Mouse (Mus musculus): ENCODE data around the gene Trappc5. TPM values are rescaled to one million over a fixed set of nuclear protein-coding genes. Genes with fewer than 3 reads are reported as not detected.

Trappc5 gene
- polyA plus RNA-seq (2012; fragmentation: generic; extraction: Trizol), result 10 to 100 TPM; 31.8 to 37.4 TPM

GRCm38 (mm10) chr8:3676131-3676992 is at the start of gene Trappc5:
TSS of gene Trappc5 (plus strand) at chr8:3676299.

DNA sequence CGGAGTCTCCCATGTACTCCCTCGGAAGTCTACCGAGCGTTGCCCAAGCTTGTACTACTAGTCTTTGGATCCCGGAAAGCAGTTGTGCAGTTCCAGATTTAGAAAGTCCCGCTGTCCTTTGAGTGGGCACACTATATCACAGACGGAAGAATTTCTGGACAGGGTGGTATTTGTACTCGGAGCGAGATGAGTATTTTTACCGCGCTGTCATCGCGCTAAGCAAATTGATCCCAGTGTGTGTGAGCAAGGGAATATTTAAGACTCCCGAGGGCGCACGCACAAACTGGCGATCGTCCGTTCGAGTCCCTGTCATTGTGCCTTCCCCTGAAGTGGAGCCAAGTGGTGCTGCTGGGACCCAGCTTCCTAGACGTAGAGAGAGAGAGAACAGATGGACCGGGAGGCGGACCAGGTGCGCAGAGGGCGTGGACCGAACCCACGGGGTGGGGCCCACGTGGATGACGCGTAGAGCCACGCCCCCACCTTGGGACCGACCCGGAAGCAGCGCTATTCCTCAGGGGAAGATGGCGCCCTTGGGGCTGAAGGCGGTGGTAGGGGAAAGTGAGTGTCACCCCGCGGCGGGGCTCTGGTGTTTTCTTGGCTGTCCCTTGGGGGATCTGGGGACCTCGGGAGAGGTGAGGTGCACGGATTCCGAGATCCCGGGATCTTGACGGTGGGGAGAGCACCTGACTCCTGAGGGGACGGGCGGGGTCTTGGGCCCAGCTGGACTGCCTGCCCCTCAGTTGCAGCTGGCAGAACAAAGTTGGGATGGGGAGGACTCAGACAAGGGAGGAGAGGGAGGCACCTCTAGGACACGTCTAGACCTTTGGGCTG is 45.2 kb upstream of the Trappc5 start, which contains the start of gene Stxbp2:
Stxbp2 (plus strand) TSS at position 309 of the 831 bp plus-strand sequence.

DNA sequence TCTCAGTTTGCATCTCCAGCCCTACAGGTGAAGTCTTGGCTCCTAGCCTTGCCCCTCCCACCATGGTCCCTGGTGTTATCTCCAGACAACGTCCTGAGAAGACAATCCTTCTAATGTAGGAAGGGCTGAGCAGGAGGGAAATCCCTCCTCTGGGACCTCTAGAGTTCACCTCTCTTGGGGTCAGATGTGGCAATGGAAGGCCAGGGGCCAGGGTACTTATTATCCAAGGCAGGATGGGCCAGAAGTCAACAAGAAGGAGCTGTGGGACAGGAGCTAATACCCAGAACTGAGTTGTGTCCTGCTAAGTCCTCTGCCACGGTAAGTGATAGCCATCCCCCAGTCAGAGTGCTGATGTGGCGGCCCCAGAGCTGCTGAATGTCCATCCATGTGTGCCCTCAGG is 20.6 kb upstream of the Trappc5 start, which contains the start of gene Retn:
Retn (plus strand) TSS at position 245 of the 400 bp plus-strand sequence.

GRCm38 (mm10) chr8:3665507-3665906 is 10.6 kb upstream of the Trappc5 start, which contains the start of gene Mcemp1:
TSS of gene Mcemp1 (plus strand) at chr8:3665754.

DNA sequence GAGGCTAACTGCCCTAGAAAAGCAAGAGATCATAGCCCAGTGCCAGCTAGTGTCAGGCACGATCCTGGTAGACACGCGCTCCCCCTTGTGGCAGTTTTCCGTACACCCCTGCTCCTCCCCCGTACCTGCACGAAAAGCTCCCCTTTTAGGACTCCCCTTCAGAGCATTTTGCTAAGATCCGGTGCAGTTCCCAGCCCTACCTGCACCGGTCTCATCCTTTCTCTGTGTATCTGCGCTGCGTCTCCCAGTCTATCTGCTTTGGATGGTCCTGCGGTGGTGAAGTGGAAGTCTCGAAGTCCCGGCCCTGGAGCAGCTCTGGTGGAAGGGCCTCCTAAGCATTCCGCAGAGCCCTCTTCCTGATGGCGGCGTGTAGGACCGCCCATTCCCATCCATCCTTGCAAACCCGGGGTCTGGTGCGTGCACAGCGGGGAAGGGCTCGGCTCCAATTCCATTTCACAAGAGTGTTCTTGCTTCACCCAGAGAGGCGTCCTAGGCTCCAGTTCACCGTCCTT is 4.1 kb upstream of the Trappc5 start, which contains the start of gene Fcor:
Fcor (minus strand) TSS at position 383 of the 512 bp plus-strand sequence.

DNA sequence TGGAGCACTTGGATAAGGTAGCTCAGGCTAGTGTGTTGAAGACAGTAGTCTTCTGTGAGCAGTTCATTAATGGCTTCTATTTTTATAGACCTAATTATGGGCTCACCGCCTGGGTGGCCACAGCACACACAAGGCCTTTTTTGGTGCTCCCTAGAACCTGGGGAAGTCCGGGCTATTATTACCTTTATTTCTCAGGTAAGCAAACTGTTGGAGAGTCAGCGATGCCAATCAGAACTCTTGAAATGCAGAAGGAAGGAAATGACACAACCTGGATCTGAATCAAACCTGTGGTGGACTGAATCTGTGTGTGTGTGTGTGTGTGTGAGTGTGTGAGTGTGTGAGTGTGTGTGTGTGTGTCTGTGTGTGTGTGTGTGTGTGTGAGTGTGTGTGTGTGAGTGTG is 18.0 kb downstream of the Trappc5 start, which contains the start of gene Fcer2a:
Fcer2a (minus strand) TSS at position 55 of the 400 bp plus-strand sequence.

GRCm38 (mm10) chr8:3720551-3720950 is 44.5 kb downstream of the Trappc5 start, which contains the start of gene Clec4g:
TSS of gene Clec4g (minus strand) at chr8:3720651.

Other genes with a start within 250 kb of the Trappc5 start
- gene Pex11g, start 208.6 kb upstream of the Trappc5 start, polyA plus RNA-seq (2012; fragmentation: generic; extraction: Trizol), result 1 to 10 TPM; 1.5 to 6.0 TPM
- gene Tex45, start 205.4 kb upstream of the Trappc5 start, polyA plus RNA-seq (2012; fragmentation: generic; extraction: Trizol), result not detected
- 10 to 100 TPM; 37.6 to 70.1 TPM for gene Zfp358, start 183.2 kb upstream of the Trappc5 start, polyA plus RNA-seq (2012; fragmentation: generic; extraction: Trizol)
- 10 to 100 TPM; 24.2 to 49.7 TPM for gene Mcoln1, start 175.8 kb upstream of the Trappc5 start, polyA plus RNA-seq (2012; fragmentation: generic; extraction: Trizol)
- gene Pnpla6, start 160.9 kb upstream of the Trappc5 start, polyA plus RNA-seq (2012; fragmentation: generic; extraction: Trizol), result 10 to 100 TPM in 1 of 2 experiments, 1 to 10 TPM in 1; 8.8 to 24.0 TPM
- gene C330021F23Rik, start 108.3 kb upstream of the Trappc5 start, polyA plus RNA-seq (2012; fragmentation: generic; extraction: Trizol), result under 1 TPM; 0.04 to 0.07 TPM
- gene Camsap3, start 89.0 kb upstream of the Trappc5 start, polyA plus RNA-seq (2012; fragmentation: generic; extraction: Trizol), result 1 to 10 TPM in 1 of 2 experiments, under 1 TPM in 1; 0.32 to 6.7 TPM
- 10 to 100 TPM; 31.9 to 41.7 TPM for gene Xab2, start 55.0 kb upstream of the Trappc5 start, polyA plus RNA-seq (2012; fragmentation: generic; extraction: Trizol)
- gene Pet100, start 54.8 kb upstream of the Trappc5 start, polyA plus RNA-seq (2012; fragmentation: generic; extraction: Trizol), result 100 to 1,000 TPM in 1 of 2 experiments, 10 to 100 TPM in 1; 93.7 to 124 TPM
- gene Pcp2, start 50.8 kb upstream of the Trappc5 start, polyA plus RNA-seq (2012; fragmentation: generic; extraction: Trizol), result under 1 TPM; 0.06 to 0.09 TPM
- 1 to 10 TPM; 1.6 TPM for gene Stxbp2, start 45.3 kb upstream of the Trappc5 start, polyA plus RNA-seq (2012; fragmentation: generic; extraction: Trizol)
- not detected for gene Retn, start 20.5 kb upstream of the Trappc5 start, polyA plus RNA-seq (2012; fragmentation: generic; extraction: Trizol)
- gene Mcemp1, start 10.5 kb upstream of the Trappc5 start, polyA plus RNA-seq (2012; fragmentation: generic; extraction: Trizol), result not detected
- 1 to 10 TPM; 1.4 to 5.9 TPM for gene Fcor, start 3.9 kb upstream of the Trappc5 start, polyA plus RNA-seq (2012; fragmentation: generic; extraction: Trizol)
- under 1 TPM; 0.01 to 0.02 TPM for gene Fcer2a, start 17.9 kb downstream of the Trappc5 start, polyA plus RNA-seq (2012; fragmentation: generic; extraction: Trizol)
- not detected for gene Clec4g, start 44.4 kb downstream of the Trappc5 start, polyA plus RNA-seq (2012; fragmentation: generic; extraction: Trizol)
- gene Cd209a, start 72.7 kb downstream of the Trappc5 start, polyA plus RNA-seq (2012; fragmentation: generic; extraction: Trizol), result not detected
- gene Cd209e, start 178.0 kb downstream of the Trappc5 start, polyA plus RNA-seq (2012; fragmentation: generic; extraction: Trizol), result not detected
- not detected for gene Cd209d, start 202.3 kb downstream of the Trappc5 start, polyA plus RNA-seq (2012; fragmentation: generic; extraction: Trizol)